Mouse (Mus musculus) T-helper 1 cell (primary cell): ENCODE measurements around the gene Ace2.

ENCODE experiments used
- in situ Hi-C: fragments of 300-600 bp; cut with MboI, MseI; formaldehyde crosslinking; loops from one replicate; pipeline ENCODE4 v1.15.1; 2025; ENCODE audit warnings: high pct_unique_total_duplicates

Gene Ace2

GRCm38 (mm10) chrX:164139032-164139431 lies at the start of gene Ace2:
Gene Ace2, plus strand, starts transcription at chrX:164139332.
- in situ Hi-C loops, result no loop called here

GRCm38 (mm10) chrX:164089916-164090315 lies 49.2 kb upstream of the Ace2 start:
- in situ Hi-C loops, result no loop called here

GRCm38 (mm10) chrX:164092300-164093169 lies 46.6 kb upstream of the Ace2 start:
- in situ Hi-C loops, result no loop called here

- in situ Hi-C loops, result no loop called here
Measured at GRCm38 (mm10) chrX:164093435-164093834, 45.7 kb upstream of the Ace2 start.

GRCm38 (mm10) chrX:164095838-164096237 lies 43.3 kb upstream of the Ace2 start:
- in situ Hi-C loops, result no loop called here

- in situ Hi-C loops, result no loop called here
Measured at GRCm38 (mm10) chrX:164101483-164101882, 37.6 kb upstream of the Ace2 start.

- in situ Hi-C loops, result no loop called here
Measured at GRCm38 (mm10) chrX:164102198-164102597, 36.9 kb upstream of the Ace2 start.

GRCm38 (mm10) chrX:164102656-164103055 lies 36.5 kb upstream of the Ace2 start:
- in situ Hi-C loops, result no loop called here

- in situ Hi-C loops, result no loop called here
Measured at GRCm38 (mm10) chrX:164111146-164111545, 28.0 kb upstream of the Ace2 start.

GRCm38 (mm10) chrX:164113744-164114143 lies 25.4 kb upstream of the Ace2 start:
- in situ Hi-C loops, result no loop called here

- in situ Hi-C loops, result no loop called here
Measured at GRCm38 (mm10) chrX:164123942-164124341, 15.2 kb upstream of the Ace2 start.

- in situ Hi-C loops, result no loop called here
Measured at GRCm38 (mm10) chrX:164133531-164133930, 5.6 kb upstream of the Ace2 start.

- in situ Hi-C loops, result no loop called here
Measured at GRCm38 (mm10) chrX:164135304-164135818, 3.8 kb upstream of the Ace2 start.

GRCm38 (mm10) chrX:164145463-164146250 lies 6.5 kb downstream of the Ace2 start:
- in situ Hi-C loops, result no loop called here

GRCm38 (mm10) chrX:164152703-164153102 lies 13.6 kb downstream of the Ace2 start:
- in situ Hi-C loops, result no loop called here

- in situ Hi-C loops, result no loop called here
Measured at GRCm38 (mm10) chrX:164153606-164154005, 14.5 kb downstream of the Ace2 start.

GRCm38 (mm10) chrX:164154594-164154993 lies 15.5 kb downstream of the Ace2 start:
- in situ Hi-C loops, result no loop called here

- in situ Hi-C loops, result no loop called here
Measured at GRCm38 (mm10) chrX:164164681-164165080, 25.5 kb downstream of the Ace2 start.

GRCm38 (mm10) chrX:164171034-164171433 lies 31.9 kb downstream of the Ace2 start:
- in situ Hi-C loops, result no loop called here

- in situ Hi-C loops, result no loop called here
Measured at GRCm38 (mm10) chrX:164173880-164174279, 34.7 kb downstream of the Ace2 start.

GRCm38 (mm10) chrX:164175311-164175710 lies 36.2 kb downstream of the Ace2 start:
- in situ Hi-C loops, result no loop called here

GRCm38 (mm10) chrX:164175780-164176179 lies 36.6 kb downstream of the Ace2 start:
- in situ Hi-C loops, result no loop called here
